Mouse (Mus musculus): ENCODE results near the gene Gga2.

The Gga2 gene

GRCm38 (mm10) chr7:122020667-122021354 lies at the start of gene Gga2:
Gene Gga2, minus strand, starts transcription at chr7:122021222.
- DNase-seq, result peak; percentile 72 to 75

GRCm38 (mm10) chr7:122067517-122068381 lies 46.7 kb upstream of the Gga2 start:
- DNase-seq, result no peak

- peak; percentile 83 to 90 for DNase-seq
Observed at GRCm38 (mm10) chr7:122066945-122067516, 46.0 kb upstream of the Gga2 start, which contains the start of the genes Ubfd1 and Ears2. Gene Ubfd1, plus strand, starts transcription at chr7:122067175. Gene Ears2, minus strand, starts transcription at chr7:122067263.

GRCm38 (mm10) chr7:122066102-122066944 lies 45.3 kb upstream of the Gga2 start:
- DNase-seq, result no peak

GRCm38 (mm10) chr7:122065656-122066055 lies 44.6 kb upstream of the Gga2 start:
- no peak for DNase-seq

GRCm38 (mm10) chr7:122056633-122057032 lies 35.6 kb upstream of the Gga2 start:
- no peak for DNase-seq

GRCm38 (mm10) chr7:122050834-122051233 lies 29.8 kb upstream of the Gga2 start:
- no peak for DNase-seq

- no peak for DNase-seq
Observed at GRCm38 (mm10) chr7:122048191-122048590, 27.2 kb upstream of the Gga2 start.

- DNase-seq, result no peak
Observed at GRCm38 (mm10) chr7:122046813-122047212, 25.8 kb upstream of the Gga2 start.

- no peak for DNase-seq
Observed at GRCm38 (mm10) chr7:122045711-122046110, 24.7 kb upstream of the Gga2 start.

- DNase-seq, result no peak
Observed at GRCm38 (mm10) chr7:122045181-122045634, 24.2 kb upstream of the Gga2 start.

GRCm38 (mm10) chr7:122044106-122044505 lies 23.1 kb upstream of the Gga2 start:
- no peak for DNase-seq

- no peak for DNase-seq
Observed at GRCm38 (mm10) chr7:122034348-122034747, 13.3 kb upstream of the Gga2 start.

GRCm38 (mm10) chr7:122033371-122033770 lies 12.3 kb upstream of the Gga2 start:
- DNase-seq, result no peak

- no peak for DNase-seq
Observed at GRCm38 (mm10) chr7:122022131-122022530, 1.1 kb upstream of the Gga2 start.

GRCm38 (mm10) chr7:122020273-122020666 lies 752 bp downstream of the Gga2 start:
- no peak for DNase-seq

- DNase-seq, result no peak
Observed at GRCm38 (mm10) chr7:122018978-122019377, 2.0 kb downstream of the Gga2 start.

- DNase-seq, result peak in 1 of 2 experiments; percentile 20
Observed at GRCm38 (mm10) chr7:122018247-122018646, 2.8 kb downstream of the Gga2 start.

GRCm38 (mm10) chr7:122015734-122016133 lies 5.3 kb downstream of the Gga2 start:
- DNase-seq, result no peak

GRCm38 (mm10) chr7:122015105-122015504 lies 5.9 kb downstream of the Gga2 start:
- no peak for DNase-seq

- DNase-seq, result no peak
Observed at GRCm38 (mm10) chr7:122012949-122013348, 8.1 kb downstream of the Gga2 start.

GRCm38 (mm10) chr7:122012370-122012769 lies 8.7 kb downstream of the Gga2 start:
- DNase-seq, result no peak
